Mouse (Mus musculus) 416B (cell line): ENCODE results near the gene Alyref.
"Not testable (repeated sequence)": the region's sequence is repeated elsewhere in the genome, so short reads cannot be mapped to it uniquely, and the experiment has no call there.

Source experiments
- DNase-seq: peaks from one replicate; pipeline ENCODE4 v3.0.0; 2011; ENCODE audit warnings: low read depth

Alyref gene

GRCm38 (mm10) chr11:120598990-120599549 is 905 bp upstream of the Alyref start:
- no peak for DNase-seq

GRCm38 (mm10) chr11:120597240-120598235 is 627 bp downstream of the Alyref start:
- DNase-seq, result no peak

DNA sequence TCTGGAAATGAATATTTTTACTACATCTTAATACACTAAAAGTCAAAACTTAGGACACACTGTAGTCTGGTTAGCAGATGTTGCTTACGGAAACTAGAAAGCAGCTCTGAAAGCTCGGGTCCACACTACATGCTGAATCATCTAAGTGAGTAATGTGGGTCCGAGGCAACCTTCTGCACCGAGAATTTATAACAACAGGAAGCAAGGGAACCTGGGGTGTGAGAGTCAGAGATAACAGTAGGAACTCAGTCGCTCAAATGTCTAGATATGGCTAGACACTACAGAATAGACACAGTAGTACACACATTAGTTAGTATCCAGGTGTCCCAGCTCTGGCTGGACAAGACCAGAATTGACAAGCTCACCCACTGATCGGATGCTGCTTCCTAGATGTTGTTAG is 9.6 kb downstream of the Alyref start:
- peak; percentile 83 for DNase-seq

DNA sequence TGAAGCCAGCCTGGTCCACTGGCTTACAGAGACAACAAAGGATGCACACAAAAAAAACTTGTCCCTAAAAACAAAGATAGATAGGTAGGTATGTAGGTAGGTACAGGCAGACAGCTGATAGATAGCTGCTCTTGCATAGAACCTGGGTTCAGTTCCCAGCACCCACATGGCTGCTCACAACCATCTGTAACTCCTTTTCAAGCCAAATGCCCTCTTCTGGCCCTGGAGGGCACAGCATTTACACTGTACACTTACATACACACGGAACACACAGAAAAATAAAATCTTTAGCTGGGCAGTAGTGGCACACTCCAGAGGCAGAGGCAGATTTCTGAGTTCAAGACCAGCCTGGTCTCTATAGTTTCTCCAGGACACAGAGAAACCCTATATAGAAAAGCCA is 14.2 kb downstream of the Alyref start:
- DNase-seq, result no peak

GRCm38 (mm10) chr11:120582982-120583293 is 15.2 kb downstream of the Alyref start:
- DNase-seq, result not testable (repeated sequence)

- DNase-seq, result peak; percentile 75
Observed at GRCm38 (mm10) chr11:120582268-120582981, 15.7 kb downstream of the Alyref start.

DNA sequence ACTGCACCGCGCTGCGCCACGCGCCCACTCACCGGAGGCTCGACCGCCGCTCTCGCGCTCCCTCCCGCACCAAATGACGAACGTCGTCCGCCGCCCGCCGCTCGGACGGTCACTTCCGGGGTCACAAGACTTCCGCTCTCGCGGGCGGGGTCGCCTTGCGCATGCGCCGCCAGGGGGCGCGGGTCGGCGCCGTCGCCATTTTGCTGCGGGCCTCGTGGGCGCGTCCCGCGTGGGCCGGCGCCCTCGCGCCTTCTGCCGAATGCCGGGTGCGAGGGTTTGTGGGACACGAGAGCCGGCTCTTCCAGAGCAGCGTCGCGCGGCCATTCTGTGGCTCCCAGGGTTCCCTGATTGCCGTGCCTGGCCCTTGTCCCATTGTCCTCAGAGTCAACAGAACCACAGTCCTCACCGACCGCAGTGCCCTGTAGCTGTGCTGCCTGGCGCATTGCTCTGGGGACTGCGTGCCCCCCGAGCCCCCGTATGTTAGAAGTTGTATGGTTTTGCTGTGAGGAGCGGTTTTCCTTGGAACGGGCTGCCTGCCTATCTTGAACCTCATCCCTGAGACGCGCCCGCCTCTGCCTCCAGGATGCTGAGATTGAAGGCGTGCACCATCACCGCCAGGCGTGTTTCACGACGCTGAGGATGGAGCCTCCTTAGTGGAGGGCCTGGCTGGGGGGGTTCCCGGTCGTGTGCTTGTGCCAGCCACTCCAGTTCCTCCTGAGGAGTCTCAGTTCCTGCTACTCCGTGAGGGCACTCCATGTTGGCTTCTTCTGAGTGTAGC is 16.5 kb downstream of the Alyref start, which contains the start of gene Arhgdia:
Arhgdia (minus strand) TSS at position 135 of the 778 bp plus-strand sequence.
- peak; percentile 83 for DNase-seq

- peak; percentile 32 for DNase-seq
Observed at GRCm38 (mm10) chr11:120580871-120581331, 17.3 kb downstream of the Alyref start.

- peak; percentile 39 for DNase-seq
Observed at GRCm38 (mm10) chr11:120580190-120580589, 18.0 kb downstream of the Alyref start.

GRCm38 (mm10) chr11:120579316-120580107 is 18.7 kb downstream of the Alyref start:
- peak; percentile 68 for DNase-seq

GRCm38 (mm10) chr11:120578694-120579243 is 19.4 kb downstream of the Alyref start:
- no peak for DNase-seq

DNA sequence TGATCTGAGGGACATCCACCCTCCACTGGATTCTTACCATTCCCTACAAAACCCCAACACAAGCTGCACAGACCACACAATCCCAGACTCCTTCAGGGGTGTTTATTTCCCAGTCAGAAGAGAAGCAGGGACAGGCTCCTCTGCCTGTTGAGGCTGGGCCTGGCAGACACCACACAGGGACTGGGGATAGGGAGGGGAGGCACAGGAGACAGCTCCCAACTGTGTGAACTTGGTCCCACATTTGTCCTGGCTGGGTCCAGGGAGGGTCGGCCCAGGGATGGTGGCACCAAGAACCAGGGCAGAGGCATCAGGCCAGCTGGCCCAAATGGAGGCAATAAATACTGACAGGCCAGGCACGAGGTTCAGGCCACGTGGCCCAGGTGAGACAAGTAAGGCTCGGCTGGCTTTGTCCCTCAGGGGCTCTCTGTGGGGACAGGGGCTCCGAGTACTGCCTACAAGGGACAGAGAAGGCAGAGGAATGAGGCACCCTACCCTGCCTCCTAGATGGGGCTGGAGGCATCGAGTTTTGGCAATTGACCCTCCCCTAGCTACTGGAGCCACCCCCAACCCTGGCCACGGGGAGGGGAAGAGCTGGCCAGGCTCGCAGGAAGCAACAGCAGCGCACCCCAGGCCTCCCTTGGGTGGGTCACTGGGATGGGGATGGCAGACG is 20.0 kb downstream of the Alyref start:
- DNase-seq, result no peak

DNA sequence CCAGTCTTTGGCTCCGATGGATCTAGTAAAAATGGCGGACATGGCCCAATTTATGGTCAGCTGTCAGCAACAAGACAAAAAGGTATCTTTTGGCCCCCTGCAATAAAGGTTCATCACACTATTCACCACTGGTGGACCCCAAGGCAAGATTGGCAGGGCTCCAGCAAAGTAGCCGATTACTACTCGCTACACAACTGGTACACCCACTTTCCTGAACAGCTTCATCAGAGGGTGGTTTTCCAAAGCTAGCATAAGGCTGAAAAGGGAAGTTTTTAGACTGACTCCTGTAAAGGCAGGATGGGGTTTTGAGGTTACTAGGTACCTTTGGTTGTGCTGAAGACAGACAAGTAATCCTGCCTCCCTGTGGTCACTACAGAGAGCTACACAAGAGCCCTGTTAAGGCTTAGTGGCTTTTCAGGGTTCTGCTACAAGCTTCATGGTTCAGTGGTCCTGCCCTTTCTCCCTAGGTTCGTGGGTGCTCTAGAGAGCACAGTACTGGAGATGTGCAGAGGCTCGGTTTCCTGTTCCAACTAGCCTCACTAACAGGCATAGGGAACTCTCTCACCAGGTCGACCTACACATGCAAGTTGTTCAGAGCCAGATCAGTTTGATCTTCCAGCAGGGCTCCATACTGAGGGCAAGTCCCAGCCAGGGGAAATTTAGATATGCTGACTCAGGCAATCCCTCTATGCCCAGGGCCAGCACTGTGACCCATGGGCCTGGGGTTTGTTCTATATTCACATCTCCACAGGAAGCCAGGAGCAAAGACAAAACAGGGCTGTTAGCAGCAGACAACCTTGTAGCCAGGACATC is 20.7 kb downstream of the Alyref start:
- DNase-seq, result peak; percentile 80

DNA sequence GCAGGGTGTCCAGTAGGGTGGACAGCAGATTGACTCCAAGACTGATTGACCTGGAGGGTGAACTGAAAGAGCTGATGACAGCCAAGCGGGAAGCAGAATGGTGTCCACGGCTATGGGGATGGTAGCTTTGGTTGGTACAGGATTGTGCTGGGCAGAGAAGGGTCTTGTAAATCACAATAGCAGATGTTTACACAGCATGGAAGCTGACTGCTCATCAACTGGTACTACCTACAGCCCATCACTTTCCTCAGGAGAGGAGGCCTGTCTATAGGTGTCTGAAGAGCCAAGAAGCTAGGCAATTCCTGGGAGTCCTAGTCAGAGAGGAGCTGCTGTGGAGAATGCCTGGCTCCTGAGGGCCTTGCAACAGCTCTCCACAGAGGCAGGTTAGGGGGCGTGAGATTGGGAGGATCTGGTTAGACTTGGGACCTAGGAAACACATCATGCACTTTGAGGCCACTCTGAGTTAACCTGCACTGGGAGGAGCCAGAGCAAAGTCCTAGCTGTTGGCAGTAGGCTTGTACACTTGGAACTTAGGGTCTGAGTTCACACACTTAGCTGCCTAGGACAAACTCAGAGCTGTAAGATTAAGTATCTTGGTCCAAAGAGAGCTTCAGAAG is 21.7 kb downstream of the Alyref start:
- DNase-seq, result no peak

GRCm38 (mm10) chr11:120575940-120576339 is 22.2 kb downstream of the Alyref start:
- DNase-seq, result no peak

DNA sequence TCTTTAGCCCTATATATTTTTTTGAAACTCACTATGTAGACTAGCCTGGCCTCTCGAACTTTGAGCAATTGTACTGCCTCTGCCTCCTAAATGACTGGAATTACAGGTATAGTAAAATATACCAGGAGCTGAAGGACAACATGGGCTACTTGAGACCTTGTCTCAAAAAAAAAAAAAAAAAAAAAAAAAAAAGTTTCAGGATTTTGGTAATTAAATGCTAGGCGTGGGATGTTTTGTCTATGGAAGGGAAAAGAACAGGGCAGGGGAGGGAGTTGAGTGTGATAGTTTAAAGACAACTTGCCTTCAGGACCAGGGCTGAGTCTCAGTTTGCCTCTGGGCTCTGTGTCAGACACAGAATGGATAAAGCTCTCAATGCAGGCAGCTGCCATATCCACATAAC is 23.1 kb downstream of the Alyref start:
- DNase-seq, result no peak

DNA sequence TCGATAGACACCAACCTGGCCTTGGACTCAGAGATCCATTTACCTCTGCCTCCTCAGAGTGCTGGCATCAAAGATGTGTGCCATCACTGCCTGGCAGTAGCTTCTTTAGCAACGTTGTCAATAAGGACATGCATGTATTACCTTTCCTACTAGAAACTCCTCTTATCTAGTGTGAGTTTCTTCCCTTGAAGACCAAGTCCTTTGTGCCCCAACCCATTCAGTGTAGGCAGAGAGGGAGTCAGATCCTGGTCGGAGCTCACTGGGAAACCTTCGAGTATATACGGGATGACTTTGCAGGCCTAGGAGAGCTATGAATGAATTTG is 23.9 kb downstream of the Alyref start:
- peak; percentile 35 for DNase-seq

GRCm38 (mm10) chr11:120573585-120574277 is 24.4 kb downstream of the Alyref start:
- no peak for DNase-seq
